Mouse (Mus musculus) ES-E14 (cell line): ENCODE measurements around the gene Slc25a3. TPM values are rescaled to one million over a fixed set of nuclear protein-coding genes. Genes with fewer than 3 reads are reported as not detected.

Source experiments
- DNase-seq: peaks from one replicate; pipeline ENCODE4 v3.0.0-alpha.2; 2013; ENCODE audit warnings: low read depth, low spot score
- H3K27ac ChIP-seq: 2 replicates; pipeline ENCODE4 v1.5.1; 2012; ENCODE audit warnings: low read depth, mild to moderate bottlenecking, low read length, moderate library complexity, mixed read lengths; ENCODE audit not compliant: poor library complexity, insufficient read depth, severe bottlenecking
- H3K36me3 ChIP-seq: 2 replicates; pipeline ENCODE4 v1.6.1; 2012; ENCODE audit warnings: mild to moderate bottlenecking, low read length, moderate library complexity, mixed read lengths; ENCODE audit not compliant: control insufficient read depth, poor library complexity, insufficient read depth, severe bottlenecking
- H3K4me1 ChIP-seq, 2 experiments: fragments of 150-350 bp in 1 of 2; sonication (generic) in 1 of 2; 2 replicates each; pipeline ENCODE4 v1.6.1; 2012; ENCODE audit warnings: low read length in 2 of 2, mild to moderate bottlenecking in 1 of 2, mixed read lengths in 1 of 2; ENCODE audit not compliant: control insufficient read depth in 2 of 2, insufficient read depth in 2 of 2, poor library complexity in 1 of 2
- H3K4me3 ChIP-seq, 2 experiments: fragments of 150-350 bp in 1 of 2; sonication (generic) in 1 of 2; 2 replicates each; pipeline ENCODE4 v1.5.1; 2012; ENCODE audit warnings: low read length in 2 of 2, low read depth in 1 of 2, mild to moderate bottlenecking in 1 of 2, mixed read lengths in 1 of 2; ENCODE audit not compliant: insufficient read depth in 1 of 2, poor library complexity in 1 of 2, severe bottlenecking in 1 of 2
- H3K9ac ChIP-seq: 2 replicates; pipeline ENCODE4 v1.6.1; 2012; ENCODE audit warnings: low read depth, mild to moderate bottlenecking, low read length, mixed read lengths; ENCODE audit not compliant: poor library complexity, insufficient read depth, severe bottlenecking
- H3K9me3 ChIP-seq: fragments of 150-350 bp; sonication (generic); 2 replicates; pipeline ENCODE4 v1.6.1; 2012; ENCODE audit warnings: low read depth, mild to moderate bottlenecking, low read length; ENCODE audit not compliant: control insufficient read depth, insufficient read depth
- CHD2 ChIP-seq: IDR thresholded peaks from 2 replicates; pipeline ENCODE4 v1.6.1; 2014; ENCODE audit warnings: mild to moderate bottlenecking, low read depth, low read length, inconsistent platforms
- HCFC1 ChIP-seq: IDR thresholded peaks from 2 replicates; pipeline ENCODE4 v1.6.1; 2012; ENCODE audit warnings: low read length, inconsistent platforms, borderline replicate concordance; ENCODE audit not compliant: insufficient read depth
- MAFK ChIP-seq: IDR thresholded peaks from 2 replicates; pipeline ENCODE4 v1.6.1; 2014; ENCODE audit warnings: mild to moderate bottlenecking, low read depth, low read length, inconsistent platforms; ENCODE audit not compliant: insufficient read depth
- ZC3H11A ChIP-seq: IDR thresholded peaks from 2 replicates; pipeline ENCODE4 v1.6.1; 2012; ENCODE audit warnings: low read depth, mild to moderate bottlenecking, inconsistent platforms, low read length, borderline replicate concordance
- ZNF384 ChIP-seq: IDR thresholded peaks from 2 replicates; pipeline ENCODE4 v1.6.1; 2012; ENCODE audit warnings: low read depth, low read length, inconsistent platforms
- in situ Hi-C, 2 experiments: fragments of 600-800 bp; cut with MboI; formaldehyde crosslinking; loops; one replicate each; pipeline ENCODE4 v1.15.1; 2025; ENCODE audit warnings: low sequenced_read_pairs in 2 of 2, inconsistent platforms in 1 of 2; ENCODE audit not compliant: unreplicated experiment in 2 of 2
- total RNA-seq: library from RNA; depleted of rRNA; stranded (reverse); fragments of 300-350 nt; gene quantifications from 2 replicates; pipeline ENCODE4 v1.2.3, GENCODE M21; 2012

Gene Slc25a3
- total RNA-seq, 1 experiment: 481 TPM

DNA sequence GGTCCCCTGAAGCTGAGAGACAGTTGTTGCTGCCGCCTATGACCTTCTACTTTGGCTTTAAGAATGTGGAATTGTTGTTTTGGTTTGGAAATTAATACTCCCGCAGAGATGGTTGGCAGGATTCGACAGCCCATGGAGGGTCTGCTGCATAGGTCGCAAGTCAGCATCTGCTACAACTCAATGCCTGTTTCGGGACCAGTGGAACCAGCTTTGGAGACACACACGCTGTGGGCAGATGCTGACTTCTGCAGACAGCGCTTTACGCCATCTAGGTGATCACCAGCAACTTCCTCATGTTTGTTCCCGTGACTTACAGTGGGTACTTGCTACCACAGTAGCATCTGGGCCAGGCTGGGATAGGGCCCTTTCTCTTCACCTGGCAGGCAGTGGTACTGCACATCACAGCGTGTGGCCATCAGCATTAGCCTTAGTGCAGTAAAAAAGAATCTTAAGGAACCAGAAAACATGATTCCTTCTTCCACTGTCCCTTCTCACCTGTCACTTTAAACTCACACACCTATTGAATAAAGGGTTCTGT is 18.9 kb upstream of the Slc25a3 start:
- peaks cover 0 to 6% of the 10 kb centered on the region in 2 experiments; a peak in 1 of 4 replicates for H3K4me1 ChIP-seq
- peaks cover 11% of the 10 kb centered on the region for H3K36me3 ChIP-seq
- H3K27ac ChIP-seq: no peak overlapping the region
- no peak overlapping the region for H3K9ac ChIP-seq
- no peak for DNase-seq
- in situ Hi-C loops: no loop called here
- TF ChIP-seq CHD2 (no peak), HCFC1 (no peak), ZC3H11A (no peak), MAFK (no peak), ZNF384 (no peak)
- H3K9me3 ChIP-seq: no peaks in the 10 kb centered on the region
- no peak overlapping the region for H3K4me3 ChIP-seq

DNA sequence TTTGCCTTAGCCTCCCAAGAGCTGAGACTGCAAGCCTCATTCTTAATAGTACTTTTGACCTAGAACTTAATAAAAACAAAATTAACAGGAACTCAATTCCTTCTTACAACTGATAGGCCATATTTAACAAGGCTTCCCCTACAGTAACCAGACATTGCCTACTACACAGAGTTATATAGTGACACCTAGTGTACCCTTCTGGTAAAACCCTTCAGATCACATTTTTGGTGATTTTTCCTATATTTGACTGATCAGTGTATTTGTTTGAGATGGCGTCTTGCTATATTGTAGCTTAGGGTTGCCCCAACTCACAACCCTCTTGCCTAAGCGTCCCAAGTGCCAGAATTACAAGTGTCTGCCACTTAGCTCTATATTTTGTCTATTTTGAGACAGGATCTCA is 17.7 kb upstream of the Slc25a3 start:
- Histone ChIP-seq H3K27ac (no peak overlapping the region), H3K36me3 (peaks cover 7% of the 10 kb centered on the region), H3K4me1 (peaks cover 0 to 7% of the 10 kb centered on the region in 2 experiments; a peak in 2 of 4 replicates), H3K9ac (no peak overlapping the region), H3K4me3 (no peak overlapping the region), H3K9me3 (no peaks in the 10 kb centered on the region)
- TF ChIP-seq CHD2: no peak
- no peak for TF ChIP-seq ZNF384
- TF ChIP-seq ZC3H11A: no peak
- TF ChIP-seq HCFC1: no peak
- TF ChIP-seq MAFK: no peak
- in situ Hi-C loops: no loop called here
- no peak for DNase-seq

DNA sequence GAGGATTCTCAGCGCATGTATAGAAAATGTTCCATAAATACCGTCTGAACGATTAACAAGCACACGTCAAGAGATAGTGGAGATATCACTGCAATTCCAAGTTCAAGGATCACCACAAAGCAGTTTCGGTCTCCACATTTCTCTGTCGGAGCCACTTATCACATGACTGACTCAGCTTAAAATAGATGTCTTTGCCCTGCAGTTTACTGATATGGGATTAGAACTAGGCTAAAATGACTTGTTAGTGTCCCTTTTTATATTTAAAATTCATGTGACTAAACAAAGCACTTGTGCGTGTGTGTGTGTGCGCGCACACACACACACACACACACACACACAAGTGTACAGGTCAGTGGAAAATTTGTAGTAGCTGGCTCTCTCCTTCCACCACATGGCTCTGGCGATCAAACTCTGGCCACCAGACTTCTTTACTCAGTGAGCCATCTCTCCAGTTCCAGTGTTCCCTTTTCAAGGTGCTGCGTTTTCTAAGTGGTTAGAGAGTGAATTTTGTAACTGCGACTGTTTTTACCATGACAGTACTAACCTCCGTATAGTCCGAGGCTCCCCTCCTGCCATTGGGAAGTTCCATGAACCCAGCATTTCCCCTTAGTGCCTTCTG is 15.4 kb upstream of the Slc25a3 start:
- Histone ChIP-seq H3K27ac (no peak overlapping the region), H3K9ac (no peak overlapping the region), H3K9me3 (no peaks in the 10 kb centered on the region), H3K4me3 (no peak overlapping the region), H3K36me3 (no peaks in the 10 kb centered on the region), H3K4me1 (peaks cover 0 to 7% of the 10 kb centered on the region in 2 experiments; a peak in 2 of 4 replicates)
- TF ChIP-seq HCFC1: no peak
- TF ChIP-seq ZC3H11A: no peak
- no peak for TF ChIP-seq ZNF384
- TF ChIP-seq CHD2: no peak
- TF ChIP-seq MAFK: no peak
- DNase-seq: no peak
- in situ Hi-C loops: no loop called here

DNA sequence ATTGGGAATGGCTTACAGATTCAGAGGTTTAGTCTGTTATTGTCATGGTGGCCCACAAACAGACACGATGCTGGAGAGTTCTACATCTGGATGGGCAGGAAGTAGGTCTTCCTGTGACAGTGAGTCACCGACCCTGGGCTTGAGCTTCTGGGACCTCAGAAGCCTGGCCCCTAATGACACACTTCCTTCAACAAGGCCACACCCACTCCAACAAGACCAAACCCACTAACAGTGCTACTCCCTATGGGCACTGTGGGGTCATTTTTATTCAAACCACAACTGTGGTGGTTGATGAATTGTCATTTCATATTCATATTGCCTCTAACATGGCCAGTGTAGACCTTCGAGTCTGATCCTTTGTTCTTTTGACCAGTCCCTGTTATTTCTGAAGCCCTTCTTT is 14.5 kb upstream of the Slc25a3 start:
- TF ChIP-seq MAFK (no peak), CHD2 (no peak), HCFC1 (no peak), ZNF384 (no peak), ZC3H11A (no peak)
- Histone ChIP-seq H3K27ac (no peak overlapping the region), H3K36me3 (no peaks in the 10 kb centered on the region), H3K9me3 (no peaks in the 10 kb centered on the region), H3K4me3 (no peak overlapping the region), H3K4me1 (peaks cover 0 to 5% of the 10 kb centered on the region in 2 experiments; a peak in 2 of 4 replicates), H3K9ac (no peak overlapping the region)
- in situ Hi-C loops: no loop called here
- no peak for DNase-seq
